8 mouse cellular contexts compared by ENCODE assay signal in genomic region chr1:72284539-72284938, GRCm38 (mm10). TPM values are rescaled to one million over a fixed set of nuclear protein-coding genes. Genes with fewer than 3 reads are reported as not detected.
A peak's percentile ranks its signal among the peaks of the same experiment; 100 is the strongest.
DNase-seq lines count a peak whose midpoint lies in the region; ATAC-seq and TF ChIP-seq lines count a peak whose summit lies in the region.

No protein-coding gene starts in this region.

- H3K4me1 ChIP-seq in lung, postnatal 0 days (ENCODE audit: insufficient read depth, low read depth, low read length): no peaks in the 10 kb centered on the region
- H3K4me1 ChIP-seq in intestine, embryonic 16.5 days (ENCODE audit: control insufficient read depth, insufficient read depth, low read length): peaks cover 3% of the 10 kb centered on the region
- H3K4me1 ChIP-seq in olfactory bulb, adult 2 months (ENCODE audit: control insufficient read depth, insufficient read depth, low read length): peaks cover 22% of the 10 kb centered on the region

- no peaks in the 10 kb centered on the region for H3K9me3 ChIP-seq in lung, postnatal 0 days (ENCODE audit: low read length)
- H3K9me3 ChIP-seq in intestine, embryonic 16.5 days (ENCODE audit: control insufficient read depth, low read length): no peaks in the 10 kb centered on the region

- TF ChIP-seq POLR2A in olfactory bulb, adult 2 months (IDR thresholded peaks at IDR 0.05; ENCODE audit: insufficient read depth, low read depth, low read length): no peak

- peak; percentile 43 for DNase-seq in cerebellum, adult 11-12 months
- no peak for DNase-seq in cerebellum, adult 8-10 months
- DNase-seq in lung, postnatal 0 days (ENCODE audit: low spot score): no peak
- no peak for DNase-seq in lung, postnatal 36 days
- no peak for DNase-seq in frontal cortex, adult 2 months (ENCODE audit: extremely low spot score in 1 of 2, low spot score in 1 of 2)
- no peak for DNase-seq in layer of hippocampus, postnatal 25 days (ENCODE audit: extremely low spot score in 1 of 2, low spot score in 1 of 2)

- H3K4me3 ChIP-seq in lung, postnatal 0 days (ENCODE audit: low read depth, low read length): no peak overlapping the region
- peak overlapping the region; percentile 60 for H3K4me3 ChIP-seq in intestine, embryonic 16.5 days (ENCODE audit: low read length)
- H3K4me3 ChIP-seq in olfactory bulb, adult 2 months (ENCODE audit: insufficient read depth, low read depth, low read length): peak overlapping the region; percentile 54

- TF ChIP-seq EP300 in lung, postnatal 0 days (IDR thresholded peaks at IDR 0.05): no peak

- H3K9ac ChIP-seq in lung, postnatal 0 days (replicated peaks; ENCODE audit: low read depth): no peak overlapping the region
- H3K9ac ChIP-seq in intestine, embryonic 16.5 days (ENCODE audit: low read depth, low read length): peak overlapping the region; percentile 54

- H3K36me3 ChIP-seq in lung, postnatal 0 days (ENCODE audit: insufficient read depth, low read length): no peaks in the 10 kb centered on the region
- H3K36me3 ChIP-seq in intestine, embryonic 16.5 days (ENCODE audit: control insufficient read depth, insufficient read depth, low read length): no peaks in the 10 kb centered on the region

- 0 out of 2 replicates have a peak, but pooled peaks cover 3% of the 10 kb centered on the region for H3K27me3 ChIP-seq in lung, postnatal 0 days (replicated peaks; ENCODE audit: insufficient read depth, low read length)
- H3K27me3 ChIP-seq in intestine, embryonic 16.5 days (replicated peaks; ENCODE audit: control insufficient read depth, insufficient read depth, low read length): no peaks in the 10 kb centered on the region

- H3K27ac ChIP-seq in lung, postnatal 0 days (ENCODE audit: low read length): no peak overlapping the region
- H3K27ac ChIP-seq in intestine, embryonic 16.5 days (ENCODE audit: low read length): no peak overlapping the region
- peak overlapping the region; percentile 88 for H3K27ac ChIP-seq in olfactory bulb, adult 2 months (ENCODE audit: insufficient read depth, low read depth, low read length)

- 8% methylated on average over 5 of the region's 5 CpGs for WGBS in lung, postnatal 0 days
- 8% methylated on average over 5 of the region's 5 CpGs for WGBS in intestine, embryonic 16.5 days
- WGBS in olfactory bulb, adult 2 months: under 1% methylated on average over 5 of the region's 5 CpGs

- ATAC-seq in lung, postnatal 0 days: no peak
- ATAC-seq in intestine, embryonic 16.5 days: peak; percentile 16; the same call in 1 of the 2 replicates

- TF ChIP-seq CTCF in lung, postnatal 0 days (IDR thresholded peaks at IDR 0.05): no peak
- no peak for TF ChIP-seq CTCF in olfactory bulb, adult 2 months (IDR thresholded peaks at IDR 0.05; ENCODE audit: insufficient read depth, low read depth, low read length)

- peak overlapping the region; percentile 92; the same call in 1 of the 2 replicates for H3K4me2 ChIP-seq in lung, postnatal 0 days (replicated peaks; ENCODE audit: low read depth, low read length)
- H3K4me2 ChIP-seq in intestine, embryonic 16.5 days (ENCODE audit: low read depth, low read length): peak overlapping the region; percentile 38

RNA-seq across cellular contexts. Expression of gene Tmem169, which starts 0.4 kb away (rescaled TPM):
- 0.07 and 0.10 TPM in 2 replicates for polyA plus RNA-seq in lung, postnatal 0 days (2015; fragmentation: Nextera tagmentation; extraction: Ambion mirVana)
- 2.1 and 2.3 TPM in 2 replicates for polyA plus RNA-seq in intestine, embryonic 16.5 days (2015; fragmentation: Nextera tagmentation; extraction: Ambion mirVana)
- not detected in 2 replicates for polyA plus RNA-seq in olfactory bulb, adult 2 months (2012; ENCODE audit: insufficient read depth, insufficient read length, low replicate concordance, missing spikeins)
- 19.6 and 20.4 TPM in 2 replicates for polyA plus RNA-seq in frontal cortex, adult 2 months (2012; rRNA removed)
- total RNA-seq in layer of hippocampus, postnatal 25 days (2021): 10 to 100 TPM; 18.0 to 20.6 TPM

RNA-seq across cellular contexts. Expression of gene Pecr, which starts 0.4 kb away (rescaled TPM):
- polyA plus RNA-seq in lung, postnatal 0 days (2015; fragmentation: Nextera tagmentation; extraction: Ambion mirVana): 11.1 and 12.0 TPM in 2 replicates
- 82.7 and 96.5 TPM in 2 replicates for polyA plus RNA-seq in intestine, embryonic 16.5 days (2015; fragmentation: Nextera tagmentation; extraction: Ambion mirVana)
- polyA plus RNA-seq in olfactory bulb, adult 2 months (2012; ENCODE audit: insufficient read depth, insufficient read length, low replicate concordance, missing spikeins): not detected in 2 replicates
- 7.6 and 8.6 TPM in 2 replicates for polyA plus RNA-seq in frontal cortex, adult 2 months (2012; rRNA removed)
- 1 to 10 TPM; 5.2 to 5.9 TPM for total RNA-seq in layer of hippocampus, postnatal 25 days (2021)

RNA-seq across cellular contexts. Expression of gene Xrcc5, which starts 22.7 kb away (rescaled TPM):
- polyA plus RNA-seq in lung, postnatal 0 days (2015; fragmentation: Nextera tagmentation; extraction: Ambion mirVana): 10.3 and 11.3 TPM in 2 replicates
- polyA plus RNA-seq in intestine, embryonic 16.5 days (2015; fragmentation: Nextera tagmentation; extraction: Ambion mirVana): 31.7 and 34.0 TPM in 2 replicates
- not detected in 2 replicates for polyA plus RNA-seq in olfactory bulb, adult 2 months (2012; ENCODE audit: insufficient read depth, insufficient read length, low replicate concordance, missing spikeins)
- 10.3 and 10.9 TPM in 2 replicates for polyA plus RNA-seq in frontal cortex, adult 2 months (2012; rRNA removed)
- 10 to 100 TPM; 13.1 to 13.9 TPM for total RNA-seq in layer of hippocampus, postnatal 25 days (2021)
